Mouse (Mus musculus): ENCODE measurements around the gene Akap10.
A peak's percentile ranks its signal among the peaks of the same experiment; 100 is the strongest.

DNA sequence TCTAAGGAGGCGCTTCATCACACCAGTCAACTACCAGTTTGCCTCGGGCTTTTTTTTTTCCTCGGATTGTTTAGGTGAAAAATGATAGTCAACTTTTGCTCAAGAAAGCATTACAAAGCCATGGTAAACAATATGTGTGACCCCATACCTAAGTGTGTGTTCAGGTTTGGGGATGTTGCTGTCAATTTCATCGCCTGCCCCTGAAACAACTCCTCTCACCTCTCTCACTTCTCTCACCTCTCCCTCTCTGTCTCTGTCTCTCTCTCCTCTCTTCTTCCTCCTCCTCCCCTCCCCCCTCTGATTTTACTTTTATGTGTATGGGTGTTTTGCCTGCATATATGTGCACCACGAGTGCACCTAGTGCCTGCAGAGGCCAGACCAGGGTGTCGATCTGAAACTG is 74.5 kb downstream of the Akap10 start:
- TF ChIP-seq CTCF (IDR thresholded peaks at IDR 0.05 in 2 of 3, conservative IDR thresholded peaks at IDR 0.05 in 1 of 3; ENCODE audit: control insufficient read depth in 1 of 3, insufficient read depth in 1 of 3, low read depth in 2 of 3, low read length in 3 of 3, poor library complexity in 1 of 3, severe bottlenecking in 1 of 3) (no peak), GATA1 (IDR thresholded peaks at IDR 0.05; ENCODE audit: low read depth, low read length) (no peak), EP300 (IDR thresholded peaks at IDR 0.05; ENCODE audit: low read depth in 1 of 2, low read length in 2 of 2) (no peak), ZNF384 (IDR thresholded peaks at IDR 0.05; ENCODE audit: low read depth, low read length) (peak; percentile 40; the same call in 1 of the 2 replicates), POLR2A (IDR thresholded peaks at IDR 0.05; ENCODE audit: control insufficient read depth in 1 of 2, insufficient read depth in 1 of 2, low read depth in 1 of 2, low read length in 2 of 2, poor library complexity in 1 of 2) (no peak), RCOR1 (IDR thresholded peaks at IDR 0.05; ENCODE audit: low read depth, low read length) (no peak; the same call in 1 of the 2 replicates), ELF1 (IDR thresholded peaks at IDR 0.05; ENCODE audit: low read depth, low read length) (no peak), E2F4 (IDR thresholded peaks at IDR 0.05; ENCODE audit: borderline replicate concordance, low read depth, low read length) (no peak), USF1 (IDR thresholded peaks at IDR 0.05; ENCODE audit: low read depth, low read length) (no peak)

Measured in MEL (cell line).